Mouse (Mus musculus) C3H10T1/2 (cell line): ENCODE data around the gene Mcrip1. TPM values are rescaled to one million over a fixed set of nuclear protein-coding genes. Genes with fewer than 3 reads are reported as not detected.

Experiments
- polyA plus RNA-seq, 2 experiments: library from polyadenylated mRNA; unstranded; fragments of >200 nt; fragmentation: generic; extraction: Trizol; gene quantifications; one replicate each; pipeline ENCODE4 v1.2.1; 2012; ENCODE audit warnings: missing spikeins in 2 of 2

Gene Mcrip1
- 100 to 1,000 TPM; 245 to 382 TPM for polyA plus RNA-seq

GRCm38 (mm10) chr11:120549168-120549945, at the start of gene Mcrip1:
TSS of gene Mcrip1 (minus strand) at chr11:120549727.

GRCm38 (mm10) chr11:120598283-120598989, 48.9 kb upstream of the Mcrip1 start, which contains the start of the genes Alyref and Anapc11:
TSS of gene Alyref (minus strand) at chr11:120598365.
TSS of gene Anapc11 (plus strand) at chr11:120598421.

GRCm38 (mm10) chr11:120581490-120582267, 32.2 kb upstream of the Mcrip1 start, which contains the start of gene Arhgdia:
TSS of gene Arhgdia (minus strand) at chr11:120581624.

GRCm38 (mm10) chr11:120572752-120573584, 23.4 kb upstream of the Mcrip1 start, which contains the start of gene P4hb:
TSS of gene P4hb (minus strand) at chr11:120573253.

GRCm38 (mm10) chr11:120550810-120551440, 1.4 kb upstream of the Mcrip1 start, which contains the start of gene Ppp1r27:
TSS of gene Ppp1r27 (minus strand) at chr11:120551132.

GRCm38 (mm10) chr11:120530085-120530964, 19.2 kb downstream of the Mcrip1 start, which contains the start of gene Gcgr:
TSS of gene Gcgr (plus strand) at chr11:120530699.

Other genes starting within 250 kb of the Mcrip1 start
- gene Actg1, start 201.2 kb downstream of the Mcrip1 start, polyA plus RNA-seq: 1,000 to 10,000 TPM; 3,031 to 5,204 TPM
- gene Fscn2, start 188.2 kb downstream of the Mcrip1 start, polyA plus RNA-seq: under 1 TPM; 0.45 to 0.54 TPM
- 10 to 100 TPM; 28.8 to 30.5 TPM for gene Faap100, start 171.0 kb downstream of the Mcrip1 start, polyA plus RNA-seq
- gene Nploc4, start 112.0 kb downstream of the Mcrip1 start, polyA plus RNA-seq: 10 to 100 TPM; 34.7 to 46.1 TPM
- under 1 TPM in 1 of 2 experiments, not detected in 1; 0.02 TPM for gene Tspan10, start 107.1 kb downstream of the Mcrip1 start, polyA plus RNA-seq
- gene Pde6g, start 96.2 kb downstream of the Mcrip1 start, polyA plus RNA-seq: 1 to 10 TPM in 1 of 2 experiments, under 1 TPM in 1; 0.06 to 1.0 TPM
- 10 to 100 TPM; 18.6 to 34.7 TPM for gene Oxld1, start 91.7 kb downstream of the Mcrip1 start, polyA plus RNA-seq
- 10 to 100 TPM in 1 of 2 experiments, 1 to 10 TPM in 1; 7.9 to 22.4 TPM for gene Ccdc137, start 91.6 kb downstream of the Mcrip1 start, polyA plus RNA-seq
- gene Arl16, start 82.1 kb downstream of the Mcrip1 start, polyA plus RNA-seq: 10 to 100 TPM; 29.8 to 44.2 TPM
- gene Mrpl12, start 65.1 kb downstream of the Mcrip1 start, polyA plus RNA-seq: 100 to 1,000 TPM; 146 to 509 TPM
- 100 to 1,000 TPM; 118 to 126 TPM for gene Slc25a10, start 57.9 kb downstream of the Mcrip1 start, polyA plus RNA-seq
- under 1 TPM in 1 of 2 experiments, not detected in 1; 0.08 TPM for gene Gcgr, start 19.0 kb downstream of the Mcrip1 start, polyA plus RNA-seq
- gene Ppp1r27, start 1.4 kb upstream of the Mcrip1 start, polyA plus RNA-seq: under 1 TPM; 0.25 to 0.63 TPM
- gene P4hb, start 23.5 kb upstream of the Mcrip1 start, polyA plus RNA-seq: 1,000 to 10,000 TPM in 1 of 2 experiments, 100 to 1,000 TPM in 1; 703 to 1,073 TPM
- 1,000 to 10,000 TPM; 1,146 to 2,128 TPM for gene Arhgdia, start 31.9 kb upstream of the Mcrip1 start, polyA plus RNA-seq
- 100 to 1,000 TPM; 130 to 156 TPM for gene Alyref, start 48.6 kb upstream of the Mcrip1 start, polyA plus RNA-seq
- gene Anapc11, start 48.7 kb upstream of the Mcrip1 start, polyA plus RNA-seq: 100 to 1,000 TPM; 274 to 500 TPM
- gene Npb, start 58.8 kb upstream of the Mcrip1 start, polyA plus RNA-seq: 1 to 10 TPM in 1 of 2 experiments, under 1 TPM in 1; 0.29 to 1.2 TPM
- gene Pcyt2, start 68.2 kb upstream of the Mcrip1 start, polyA plus RNA-seq: 10 to 100 TPM; 34.5 to 72.4 TPM
- gene Sirt7, start 75.5 kb upstream of the Mcrip1 start, polyA plus RNA-seq: 10 to 100 TPM; 18.6 to 29.5 TPM
- 10 to 100 TPM; 11.2 to 27.5 TPM for gene Mafg, start 83.9 kb upstream of the Mcrip1 start, polyA plus RNA-seq
- gene Pycr1, start 94.0 kb upstream of the Mcrip1 start, polyA plus RNA-seq: 10 to 100 TPM; 15.8 to 35.0 TPM
- gene Myadml2, start 98.4 kb upstream of the Mcrip1 start, polyA plus RNA-seq: not detected
- 1 to 10 TPM; 5.1 to 6.4 TPM for gene Notum, start 111.4 kb upstream of the Mcrip1 start, polyA plus RNA-seq
- gene Aspscr1, start 123.2 kb upstream of the Mcrip1 start, polyA plus RNA-seq: 100 to 1,000 TPM; 116 to 219 TPM
- gene Cenpx, start 164.0 kb upstream of the Mcrip1 start, polyA plus RNA-seq: 100 to 1,000 TPM in 1 of 2 experiments, 10 to 100 TPM in 1; 82.4 to 151 TPM
- gene Lrrc45, start 164.2 kb upstream of the Mcrip1 start, polyA plus RNA-seq: 10 to 100 TPM; 13.4 to 31.9 TPM
- 10 to 100 TPM in 1 of 2 experiments, under 1 TPM in 1; 0.85 to 12.5 TPM for gene Rac3, start 171.7 kb upstream of the Mcrip1 start, polyA plus RNA-seq
- gene Dcxr, start 177.6 kb upstream of the Mcrip1 start, polyA plus RNA-seq: 100 to 1,000 TPM; 170 to 223 TPM
- 1,000 to 10,000 TPM in 1 of 2 experiments, 100 to 1,000 TPM in 1; 150 to 1,096 TPM for gene Cbr2, start 182.4 kb upstream of the Mcrip1 start, polyA plus RNA-seq
- 1,000 to 10,000 TPM in 1 of 2 experiments, 10 to 100 TPM in 1; 83.4 to 2,207 TPM for gene Hmga1b, start 213.1 kb upstream of the Mcrip1 start, polyA plus RNA-seq
- 10 to 100 TPM; 36.7 to 58.4 TPM for gene Rfng, start 234.5 kb upstream of the Mcrip1 start, polyA plus RNA-seq
- 100 to 1,000 TPM; 221 to 278 TPM for gene Gps1, start 234.5 kb upstream of the Mcrip1 start, polyA plus RNA-seq
- 10 to 100 TPM; 56.8 to 85.8 TPM for gene Dus1l, start 246.7 kb upstream of the Mcrip1 start, polyA plus RNA-seq